Mouse (Mus musculus) ovary, postnatal 14 days (tissue): ENCODE results near the gene Cbx8.

Source experiments
- DNase-seq: peaks from one replicate; pipeline ENCODE4 v3.0.0; 2022; ENCODE audit warnings: low spot score

Gene Cbx8

DNA sequence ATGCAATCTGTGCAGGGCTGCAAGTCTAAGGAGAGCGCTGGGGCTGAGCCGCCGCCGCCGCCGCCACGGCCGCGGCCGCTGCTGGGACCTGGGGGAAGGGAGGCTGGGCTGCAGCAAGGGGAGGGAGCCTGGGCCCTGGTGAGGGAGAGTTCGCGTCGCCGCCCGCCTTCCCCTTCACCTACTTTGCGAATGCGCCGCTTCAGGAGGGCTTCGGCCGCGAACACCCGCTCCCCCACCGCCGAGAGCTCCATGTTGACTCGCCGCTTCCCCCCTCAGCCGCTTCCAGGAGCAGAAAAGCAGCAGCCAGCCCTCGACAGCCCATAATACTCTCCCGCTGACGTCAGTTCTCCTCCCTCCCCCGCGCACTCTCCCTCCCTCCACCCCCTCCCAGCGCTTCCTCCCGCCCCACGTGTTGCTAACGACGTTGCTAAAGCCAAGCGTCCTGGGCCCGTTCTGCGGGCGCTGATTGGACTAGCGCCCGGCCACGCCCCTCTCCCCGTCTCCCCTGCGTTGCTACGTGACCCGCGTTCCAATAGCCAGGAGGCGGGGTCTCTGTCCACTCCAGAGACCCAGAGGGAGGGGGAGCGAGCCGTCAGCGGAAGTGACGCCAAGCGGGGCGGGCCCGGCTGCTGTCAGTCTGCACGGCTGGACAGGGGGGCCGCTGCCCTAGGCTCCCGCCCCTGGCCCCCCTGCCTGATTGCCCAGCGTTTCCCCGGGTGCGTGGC is at the start of gene Cbx8:
Cbx8 (minus strand) TSS at position 370 of the 725 bp plus-strand sequence.
- DNase-seq = peak; percentile 98

DNA sequence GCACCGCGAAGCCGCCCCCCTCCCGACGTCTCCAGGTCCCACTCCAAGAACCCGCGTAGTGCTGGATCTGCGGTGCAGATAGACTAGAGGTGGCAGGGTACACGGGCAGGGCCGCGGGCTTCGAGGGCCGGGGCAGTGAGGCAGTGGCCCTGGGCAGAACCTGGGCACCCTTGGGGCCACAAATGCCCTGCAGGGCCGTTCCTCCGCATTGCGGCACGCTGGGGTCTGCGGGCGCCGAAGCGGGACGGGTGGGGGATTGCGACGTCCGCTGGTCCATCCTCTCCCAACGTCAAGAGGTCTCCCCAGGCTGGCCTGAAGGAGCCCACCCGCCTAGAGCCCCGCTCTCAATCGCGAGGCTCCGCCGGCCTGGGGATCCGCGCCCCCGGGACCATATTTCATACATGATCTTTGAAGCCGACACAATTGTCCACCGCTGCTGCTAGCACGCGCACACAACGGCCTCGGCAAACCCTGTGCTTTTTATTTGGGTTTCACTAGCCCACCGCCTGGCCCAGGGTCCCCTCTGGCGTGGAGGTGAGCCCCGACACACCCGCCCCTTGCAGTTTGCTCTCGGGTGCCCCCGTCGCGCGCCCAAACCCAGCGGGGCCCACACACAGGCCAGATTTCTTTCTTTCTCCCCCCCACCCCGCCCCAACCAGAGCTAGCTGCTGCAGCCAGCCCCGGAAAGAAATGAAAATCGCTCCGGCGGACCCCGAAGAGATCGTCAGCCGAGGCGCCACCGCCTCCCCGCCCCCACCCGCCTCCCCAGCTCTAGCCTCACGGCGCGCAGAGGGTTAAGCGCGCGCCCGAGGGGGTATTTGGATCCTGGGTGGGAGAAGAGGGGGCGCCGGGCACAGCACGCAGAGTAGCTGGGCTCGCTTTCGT is 49.5 kb upstream of the Cbx8 start:
- no peak for DNase-seq

DNA sequence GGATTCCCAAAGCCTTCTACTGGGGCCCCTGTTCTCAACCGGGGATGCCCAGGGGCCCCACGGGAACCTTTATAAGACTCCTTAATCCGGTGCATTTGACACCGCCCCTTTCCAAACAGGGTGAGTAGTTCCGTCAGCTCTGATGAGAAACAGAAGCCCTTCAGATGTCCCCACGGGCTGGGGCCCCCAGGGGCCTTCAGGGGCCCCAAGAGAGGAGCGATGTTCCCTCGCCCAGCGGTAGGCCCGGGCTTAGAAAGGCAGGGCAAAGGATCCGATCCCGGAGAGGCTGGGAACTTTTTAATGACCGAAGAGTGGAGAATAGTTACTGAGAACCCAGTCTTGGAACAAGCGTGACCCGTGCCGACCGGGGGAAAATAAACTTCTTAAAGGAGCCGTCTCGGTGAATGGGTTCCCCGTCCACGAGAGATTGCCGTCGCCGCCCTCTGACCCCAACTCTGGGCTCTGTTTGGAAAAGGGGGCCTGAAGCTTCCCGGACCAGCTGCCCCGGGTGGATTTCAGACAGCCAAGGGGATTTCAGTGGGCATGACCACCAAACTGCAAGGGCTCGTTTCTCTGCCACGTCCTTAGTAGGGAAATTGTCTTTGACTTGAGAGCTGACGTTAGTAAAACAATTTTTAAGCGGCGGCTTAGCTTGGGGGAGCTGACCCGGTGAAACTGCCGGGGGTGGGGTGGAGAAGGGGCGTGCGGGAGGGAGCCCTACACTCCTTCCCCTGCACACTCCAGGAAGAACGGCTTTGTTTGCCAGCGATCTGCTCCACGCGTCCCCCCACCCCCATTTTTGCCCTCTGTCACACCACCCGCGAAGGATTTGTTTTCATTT is 48.7 kb upstream of the Cbx8 start:
- DNase-seq = no peak

DNA sequence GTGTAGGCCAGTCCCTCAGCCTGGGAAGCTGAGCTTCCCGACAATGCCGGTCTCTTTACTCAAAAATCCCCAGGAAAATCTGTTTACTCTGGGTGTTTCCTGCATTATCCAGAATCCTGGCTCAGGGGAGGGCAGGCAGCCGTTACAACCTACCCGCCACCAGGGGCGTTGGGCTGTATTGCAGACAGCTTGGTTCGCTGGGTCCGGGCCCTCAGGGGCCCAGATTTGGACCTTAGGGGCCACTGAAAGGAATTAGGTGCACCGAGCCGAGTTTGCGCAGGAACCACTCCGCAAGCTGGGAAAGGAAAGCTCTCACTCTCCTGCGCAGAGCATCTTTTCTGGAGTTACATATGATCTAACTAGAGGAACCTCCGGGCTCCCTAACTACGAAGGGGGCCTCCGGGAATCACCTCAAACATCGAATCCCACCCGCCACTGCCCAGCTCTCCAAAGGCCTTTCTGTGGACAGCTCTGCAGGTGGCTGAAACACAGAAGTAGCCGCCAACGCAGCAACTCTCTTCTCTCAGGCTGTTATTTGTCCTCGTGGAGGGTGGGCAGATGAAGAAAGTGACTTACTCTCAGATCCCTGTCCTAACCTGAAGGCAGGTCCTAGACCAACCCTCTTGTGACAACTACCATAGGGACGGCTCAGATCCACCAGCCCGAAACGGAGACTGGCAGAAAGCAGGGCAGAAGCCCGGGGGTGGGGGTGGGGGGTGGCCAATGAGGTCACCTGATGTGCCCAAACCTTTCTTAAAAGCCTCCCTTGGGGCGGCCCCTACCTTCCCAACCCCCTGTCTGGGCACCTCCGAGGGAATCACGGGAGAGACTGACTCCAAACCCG is 47.8 kb upstream of the Cbx8 start:
- DNase-seq = no peak

DNA sequence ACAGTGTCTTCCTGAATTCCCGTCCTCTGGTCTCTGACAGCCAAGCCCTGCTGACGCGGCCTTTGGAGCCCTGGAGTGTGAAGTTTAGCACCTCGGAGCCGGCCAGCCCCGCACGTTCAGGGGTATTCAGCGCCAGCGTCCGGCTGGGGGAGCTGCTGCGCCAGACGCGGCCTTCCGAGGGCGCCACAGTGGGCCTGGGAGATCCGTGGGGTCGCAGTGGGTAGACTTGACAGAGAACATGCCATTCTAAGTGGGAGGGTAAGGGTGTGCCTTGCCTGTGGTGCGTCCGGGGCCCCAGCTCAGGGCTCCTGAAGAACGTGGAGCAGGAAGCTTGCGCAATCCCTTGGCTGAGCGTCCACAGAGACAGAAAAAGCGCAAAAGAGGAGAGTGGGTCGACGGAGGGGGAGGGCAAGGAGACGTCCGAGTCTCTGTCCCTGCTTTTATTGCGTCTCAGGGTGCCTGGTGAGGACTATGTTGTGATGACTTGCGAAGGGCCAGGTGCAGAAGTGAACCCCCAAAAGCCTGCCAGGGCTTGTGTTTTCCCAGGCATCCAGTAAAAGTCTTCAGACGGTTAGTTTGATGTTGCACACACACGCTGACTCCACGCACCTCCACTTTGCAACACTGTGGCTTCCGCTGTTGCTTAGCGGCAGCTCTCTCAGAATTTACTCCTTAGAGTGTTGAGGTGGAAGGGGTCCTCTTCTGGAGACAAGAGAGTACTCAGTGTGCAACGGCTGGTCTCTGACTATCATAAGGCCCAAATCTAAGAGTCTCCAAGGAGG is 46.7 kb upstream of the Cbx8 start:
- DNase-seq = no peak

DNA sequence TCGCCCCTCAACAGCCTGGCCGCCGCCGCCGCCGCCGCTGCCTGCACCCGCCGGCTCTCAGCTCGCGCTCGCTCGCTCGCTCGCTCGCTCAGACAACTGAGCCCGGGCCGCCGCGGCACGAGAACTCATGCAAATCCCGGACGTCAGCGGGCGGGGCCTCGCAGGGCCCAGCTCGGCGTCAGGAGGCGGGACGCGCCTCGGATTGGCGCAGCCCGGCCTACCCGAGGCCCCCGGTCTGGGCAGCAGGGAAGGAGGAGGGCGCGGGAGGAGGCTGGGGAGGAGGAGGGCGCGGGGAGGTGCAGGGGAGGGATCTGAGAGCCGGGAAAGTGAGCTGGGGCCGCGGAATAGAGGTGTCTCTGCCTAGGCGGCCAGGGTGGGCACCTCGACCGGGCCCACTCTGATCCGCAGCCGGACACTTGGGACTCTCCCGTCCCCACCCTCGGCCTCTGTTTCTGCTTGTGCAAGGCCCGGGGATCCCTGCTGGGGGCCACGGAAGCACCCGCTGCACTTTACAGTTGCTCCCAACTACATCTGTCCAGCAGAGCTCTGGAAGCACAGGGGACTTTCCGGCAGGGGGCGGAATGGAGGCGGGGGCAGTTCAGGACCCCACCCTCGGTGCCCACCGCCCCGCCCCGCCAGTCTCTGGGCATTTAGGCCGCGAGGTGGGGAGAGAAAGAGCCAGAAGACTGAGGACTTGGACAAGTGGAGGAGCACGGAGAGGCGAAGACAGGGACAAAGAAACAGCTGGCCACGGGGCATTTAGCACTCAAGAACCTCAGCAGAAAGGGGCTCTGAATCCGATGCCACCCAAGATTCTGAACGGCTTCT is 45.6 kb upstream of the Cbx8 start, which contains the start of gene Cbx4:
Cbx4 (minus strand) TSS at position 78 of the 828 bp plus-strand sequence.
- DNase-seq = peak; percentile 75

DNA sequence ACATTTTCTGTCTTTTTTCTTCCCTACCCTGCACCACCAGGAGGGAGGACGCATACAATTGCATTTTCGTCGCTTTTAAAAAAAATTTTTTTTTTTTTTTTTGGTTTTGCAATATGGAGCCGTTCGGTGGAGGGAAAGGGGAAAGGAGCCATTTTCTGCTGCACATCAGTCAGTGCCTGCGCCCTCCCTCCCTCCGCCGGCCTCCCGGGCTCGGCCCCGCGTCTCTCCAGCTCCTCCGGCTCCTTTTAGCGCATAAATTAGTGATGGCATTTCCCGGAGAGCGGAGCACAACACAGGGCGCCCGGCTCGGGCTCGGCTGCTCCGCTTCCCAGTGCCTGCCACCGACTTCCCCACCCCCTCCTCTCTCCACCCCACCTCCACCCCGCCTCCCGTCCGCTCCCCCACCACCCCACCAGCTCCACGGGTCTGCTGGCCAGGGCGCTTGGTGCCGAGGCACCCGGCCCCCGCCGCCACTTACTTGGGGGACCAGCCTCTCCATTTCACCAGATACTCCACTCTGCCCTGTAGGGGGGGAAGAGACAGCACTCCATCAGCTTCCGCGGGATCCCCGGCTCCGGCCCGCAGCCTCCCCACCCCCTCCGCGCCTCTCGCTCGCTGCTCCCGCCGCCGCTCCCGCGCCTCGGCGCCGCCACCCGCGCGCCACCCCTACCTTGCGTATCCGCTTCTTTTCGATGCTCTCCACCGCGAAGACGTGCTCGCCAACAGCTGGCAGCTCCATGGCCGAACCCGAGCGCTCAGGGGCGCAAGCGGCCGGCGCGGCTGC is 44.7 kb upstream of the Cbx8 start:
- no peak for DNase-seq

DNA sequence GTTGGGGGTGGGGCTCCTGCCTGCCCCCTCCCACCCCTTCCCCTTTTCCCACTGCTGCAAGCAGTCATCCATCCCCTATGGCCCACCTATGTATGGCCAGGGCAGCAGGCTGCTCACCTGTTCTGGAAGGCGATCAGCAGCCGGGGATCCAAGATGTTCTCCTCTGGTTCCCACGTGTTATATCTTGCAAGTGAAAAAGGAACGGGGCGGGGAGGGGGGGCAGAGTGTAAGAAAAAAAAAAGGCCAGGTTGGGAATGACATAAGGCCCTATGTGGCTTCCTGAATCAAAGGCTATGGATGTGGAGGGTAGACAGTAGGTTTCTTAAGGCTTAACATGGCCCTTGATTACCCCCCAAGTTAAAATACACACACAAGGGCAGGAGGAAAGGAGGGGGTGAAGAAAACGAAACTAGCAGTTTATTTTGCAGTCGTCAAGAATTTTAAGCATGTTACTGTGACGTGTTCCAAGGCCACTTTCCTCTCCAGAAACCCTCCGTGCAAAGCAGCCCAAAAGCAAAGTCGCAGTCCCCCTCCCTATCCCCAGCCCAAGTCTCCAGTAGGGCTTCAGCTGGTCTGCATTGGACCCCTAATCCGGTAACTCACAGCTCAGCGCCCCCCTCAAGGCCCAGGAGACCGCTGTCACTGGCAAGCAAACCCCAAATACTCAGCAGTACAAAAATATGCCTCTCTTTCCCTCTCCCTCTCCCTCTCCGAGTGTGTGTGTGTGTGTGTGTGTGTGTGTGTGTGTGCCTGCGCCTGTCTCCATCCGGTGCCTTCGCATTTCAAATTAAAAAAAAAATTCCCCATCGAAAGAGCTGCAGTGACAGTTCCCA is 43.9 kb upstream of the Cbx8 start:
- no peak for DNase-seq

DNA sequence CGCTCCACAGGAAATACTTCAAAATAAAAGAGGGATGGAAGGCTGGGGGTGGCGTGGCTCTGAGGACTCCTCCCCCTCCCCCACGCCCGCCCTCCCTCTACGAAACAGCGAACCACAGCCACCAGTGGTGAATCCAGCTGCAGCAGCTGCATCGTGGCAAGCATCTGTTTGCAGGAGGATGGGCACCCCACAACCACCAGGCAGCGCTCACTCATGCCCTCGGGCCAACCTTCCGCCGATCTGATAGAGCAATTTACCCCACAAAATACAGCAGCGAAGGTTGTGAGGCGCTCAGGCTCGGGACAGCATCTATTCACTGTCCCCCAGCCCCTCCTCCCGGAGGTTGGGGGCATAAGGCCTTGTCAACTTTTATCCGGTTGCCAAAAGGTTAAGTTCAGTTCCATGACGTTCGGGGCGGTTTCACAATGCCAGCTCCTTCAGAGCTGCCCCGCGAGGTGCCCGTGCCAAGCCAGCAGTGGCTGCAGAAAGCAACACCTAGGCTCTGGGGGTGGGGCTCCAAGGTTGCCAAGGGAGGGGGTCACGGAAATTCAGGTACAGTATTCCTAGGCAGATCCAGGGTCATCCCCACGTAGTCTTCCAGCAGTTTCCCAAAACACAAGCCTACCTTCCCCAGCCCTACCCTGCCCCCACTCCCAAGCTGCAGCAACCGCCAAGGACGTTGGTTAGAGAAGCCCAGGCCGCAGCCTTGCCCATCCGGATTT is 43.1 kb upstream of the Cbx8 start:
- no peak for DNase-seq

DNA sequence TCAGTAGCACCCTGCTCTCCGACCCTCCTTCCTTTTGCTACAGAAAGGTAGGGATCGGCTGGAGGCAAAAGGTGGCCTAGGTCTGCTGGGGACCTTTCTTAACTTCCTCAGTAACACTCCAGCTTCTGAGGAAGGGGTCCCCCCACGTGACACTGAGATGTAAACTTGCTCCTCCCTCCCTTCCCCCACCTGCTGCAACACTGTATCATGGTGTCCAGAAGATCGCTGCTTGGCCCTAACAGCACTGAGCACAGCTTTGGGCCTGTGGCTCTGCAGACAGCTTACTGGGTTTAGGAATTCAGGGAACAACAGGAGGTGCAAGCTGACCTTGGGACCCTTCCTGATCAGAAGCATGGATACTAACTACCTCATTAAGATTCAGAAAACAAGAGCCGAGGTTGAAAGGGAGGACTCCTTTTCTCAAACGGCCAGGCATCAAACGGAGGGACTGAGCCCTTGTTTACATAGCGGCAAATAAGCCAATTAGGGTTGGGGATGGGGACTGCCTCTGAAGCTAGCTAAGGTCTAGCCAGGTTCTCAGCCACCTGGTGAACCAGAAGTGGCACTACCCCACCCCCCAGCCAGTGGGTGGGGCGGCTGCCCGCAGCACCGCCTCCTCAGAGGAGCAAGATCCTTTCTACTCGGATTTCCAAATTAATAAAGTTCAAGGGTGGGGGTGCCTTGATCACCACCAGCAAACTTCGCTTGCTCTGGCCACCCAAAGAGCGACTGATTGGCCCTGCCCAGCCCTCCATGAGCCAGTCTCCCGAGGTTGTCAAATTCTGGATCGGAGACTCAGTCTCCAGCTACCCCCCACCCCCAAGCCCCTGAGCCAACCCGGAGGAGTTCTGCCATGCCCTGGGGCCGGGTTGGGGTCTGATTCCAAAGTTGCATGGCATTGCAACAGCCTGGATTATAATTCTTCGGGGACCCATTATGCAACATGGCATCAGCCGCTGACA is 42.1 kb upstream of the Cbx8 start:
- DNase-seq = no peak

DNA sequence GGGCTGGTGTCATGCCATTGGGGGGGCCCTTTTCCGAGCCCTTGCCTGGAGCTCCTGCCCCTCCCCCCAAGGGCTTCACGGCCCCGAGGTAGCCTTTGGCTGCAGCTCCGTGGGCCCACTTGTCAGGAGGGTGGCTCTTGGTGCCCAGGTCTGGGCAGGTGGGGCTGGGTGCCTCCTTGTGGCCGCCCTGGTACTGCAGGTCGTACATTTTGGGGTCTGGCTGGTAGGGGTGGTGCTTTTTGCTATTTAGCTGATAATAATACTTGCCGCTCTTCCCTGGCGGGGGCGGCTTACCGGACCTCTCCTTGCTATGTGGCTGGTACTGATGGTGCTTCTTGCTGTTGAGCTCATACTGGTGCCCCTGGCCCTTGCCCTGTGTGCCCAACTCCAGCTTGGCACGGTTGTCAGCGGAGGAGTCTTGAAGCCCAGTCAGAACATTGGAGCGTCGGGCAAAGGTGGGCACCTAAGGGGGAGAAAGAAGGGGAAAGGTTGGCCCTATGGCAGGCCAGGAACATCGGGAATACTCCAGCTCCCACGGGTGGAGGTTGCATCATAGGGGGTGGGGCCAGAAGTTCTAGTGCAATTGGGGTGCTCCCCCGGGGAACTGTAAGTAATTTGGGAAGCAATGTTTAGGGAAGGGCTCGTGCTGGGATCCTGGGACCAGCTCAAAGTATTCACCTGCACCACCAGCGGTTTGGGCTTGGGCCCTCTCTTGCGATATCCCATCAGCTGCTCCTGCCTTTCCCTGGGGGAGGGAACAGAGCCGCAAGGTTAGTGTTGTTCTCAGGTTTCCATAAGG is 41.3 kb upstream of the Cbx8 start:
- DNase-seq = no peak

DNA sequence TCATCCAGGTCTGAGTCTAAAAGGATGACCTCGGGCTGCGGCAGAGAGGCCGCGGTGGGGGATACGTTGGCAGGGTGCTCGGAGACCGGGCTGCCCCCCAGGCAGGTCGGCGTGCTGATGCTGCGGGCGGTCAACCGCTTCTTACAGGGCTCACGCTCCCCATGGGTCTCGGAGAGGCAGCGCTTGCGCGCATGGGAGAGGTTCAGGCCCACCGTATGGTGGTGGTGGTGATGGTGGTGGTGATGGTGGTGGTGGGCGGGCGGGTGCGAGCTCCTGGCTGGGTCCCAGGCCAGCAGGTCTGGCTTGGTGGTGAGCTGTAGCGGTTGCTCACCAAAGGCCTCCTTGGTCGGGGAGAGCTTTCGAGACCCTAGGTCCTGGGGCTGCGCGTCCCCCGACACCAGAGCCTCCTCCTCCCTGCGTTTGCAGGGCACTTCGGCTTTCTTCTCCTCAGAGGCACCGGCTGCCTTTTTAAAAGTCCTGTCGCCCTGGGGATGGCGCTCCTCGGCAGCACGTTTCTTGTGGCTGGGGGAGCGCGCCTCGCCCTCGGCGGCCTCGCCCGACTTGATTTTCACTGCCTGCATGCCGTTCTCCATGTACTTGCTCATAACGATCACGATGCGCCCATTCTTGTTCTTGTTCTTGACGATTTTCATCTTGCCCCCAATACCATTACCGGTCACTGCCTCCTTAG is 40.5 kb upstream of the Cbx8 start:
- no peak for DNase-seq

DNA sequence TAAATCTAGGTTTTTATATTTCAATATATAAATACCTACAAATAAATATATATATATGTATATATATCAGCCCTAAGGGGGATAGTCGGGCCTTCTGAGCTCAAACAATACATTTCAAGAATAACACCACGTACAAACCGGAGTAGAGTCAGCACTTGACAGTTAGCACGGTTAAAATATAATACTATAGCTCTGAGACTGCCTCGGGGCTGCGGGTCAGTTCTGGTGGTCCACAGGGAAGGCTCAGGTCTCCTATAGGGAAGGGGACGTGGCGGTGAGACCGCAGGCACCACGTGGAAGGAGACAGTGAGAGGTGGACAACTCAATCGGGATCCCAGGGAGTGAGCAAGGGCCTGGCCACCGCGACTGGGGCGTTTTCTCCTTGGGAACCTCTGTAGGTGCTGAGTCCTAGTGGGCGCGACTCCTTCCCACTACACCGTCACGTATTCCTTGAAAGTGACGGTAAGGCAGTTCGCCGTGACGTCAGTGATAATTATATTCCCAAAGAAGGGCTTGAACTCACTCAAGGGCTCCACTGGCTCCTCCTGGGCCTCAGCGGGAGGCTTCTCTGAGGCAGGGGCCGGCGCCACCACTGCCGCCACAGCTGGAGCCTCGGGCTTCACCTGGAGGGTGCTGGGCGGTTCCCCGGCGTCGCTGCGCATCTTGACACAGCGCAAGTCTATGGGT is 39.8 kb upstream of the Cbx8 start:
- DNase-seq = no peak

DNA sequence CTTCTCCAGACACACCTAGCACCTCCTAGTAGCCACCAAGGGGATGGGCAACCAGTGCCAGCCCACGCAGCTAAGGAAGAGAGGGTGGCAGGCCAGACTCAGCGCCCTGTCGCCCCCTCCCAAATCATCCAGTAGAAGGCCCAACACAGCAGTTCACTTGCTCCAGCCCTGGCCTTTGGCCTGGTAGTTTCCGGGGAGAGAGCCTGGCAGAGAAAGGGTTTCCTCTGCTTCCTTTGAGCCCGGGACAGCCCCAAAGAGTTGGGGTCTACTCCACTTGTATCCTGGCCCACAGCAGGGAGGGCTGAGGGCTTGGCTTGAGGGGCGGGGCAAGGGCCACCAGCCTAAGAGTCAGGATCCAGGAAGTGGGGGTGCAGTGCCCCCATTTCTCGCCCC is 38.7 kb upstream of the Cbx8 start:
- no peak for DNase-seq
